Mouse (Mus musculus): Measurements from ENCODE around the gene Xrcc1.

The Xrcc1 gene

GRCm38 (mm10) chr7:24528861-24529260 lies 17.2 kb upstream of the Xrcc1 start:
- in situ Hi-C loops (cut with MboI; ENCODE audit: low sequenced_read_pairs), result no loop called here

DNA sequence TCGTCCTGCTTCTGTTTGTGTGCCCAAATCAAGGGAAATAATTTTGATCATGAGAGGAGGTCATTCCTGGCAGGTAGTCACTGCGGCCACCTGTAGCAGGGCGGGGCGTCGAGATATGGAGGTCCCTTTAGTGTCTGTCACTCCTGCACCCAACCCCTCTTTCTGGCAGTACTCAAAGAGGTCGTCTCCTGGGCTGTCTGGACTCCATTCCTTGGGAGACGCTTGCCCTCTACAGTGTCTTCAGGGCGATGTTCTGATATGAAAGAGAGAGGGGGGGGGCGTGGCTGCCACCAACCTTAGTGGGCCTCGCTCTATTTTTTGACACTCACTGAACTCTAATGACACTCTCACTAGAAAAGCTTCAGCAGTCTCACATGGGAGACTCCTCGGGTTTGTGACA lies 16.5 kb upstream of the Xrcc1 start:
- in situ Hi-C loops (cut with MboI; ENCODE audit: low sequenced_read_pairs), result no loop called here

DNA sequence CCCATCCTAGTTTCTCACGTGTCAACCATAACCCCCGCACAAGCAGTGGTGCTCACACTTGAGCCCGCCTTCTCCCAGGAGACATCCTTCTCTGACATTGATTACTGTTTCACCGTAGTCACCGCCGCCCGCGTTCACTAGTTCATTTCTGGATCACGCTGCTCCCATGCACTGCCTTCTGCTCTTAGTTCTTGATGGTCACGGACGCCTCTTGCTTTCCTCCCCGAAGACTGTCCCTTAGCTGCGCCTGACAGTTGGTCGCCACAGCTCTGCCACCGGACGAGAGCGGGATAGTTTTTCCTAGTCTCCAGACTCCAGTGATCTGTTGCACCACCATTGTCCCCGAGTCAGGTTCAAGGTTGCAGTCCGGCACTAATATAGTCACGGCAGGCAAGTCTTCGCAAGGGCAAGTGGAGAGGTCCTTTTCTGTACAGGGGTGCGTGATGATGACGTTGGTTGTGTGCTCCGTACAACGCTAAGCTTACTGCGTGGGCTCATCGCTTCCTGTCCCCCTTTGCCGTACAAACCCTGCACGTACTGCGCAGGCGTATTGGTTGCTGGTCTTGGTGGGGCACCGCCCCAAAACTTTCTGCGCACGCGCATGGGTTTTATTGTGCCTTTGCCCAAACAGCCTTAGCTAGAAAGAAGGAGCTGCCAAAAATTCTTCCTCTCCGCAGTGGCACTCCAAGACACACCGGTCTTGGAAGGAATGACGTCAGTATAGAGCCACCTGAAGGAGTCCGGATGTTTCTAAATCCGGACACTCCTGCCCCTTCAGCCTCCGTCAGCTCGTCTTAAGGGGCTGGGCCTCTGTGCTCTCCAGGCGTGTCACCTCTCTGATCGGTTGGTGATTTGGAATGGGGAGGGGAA lies 15.8 kb upstream of the Xrcc1 start, which contains the start of gene Irgq:
TSS of gene Irgq (plus strand) at position 628 of the 870 bp plus-strand sequence.
- in situ Hi-C loops (cut with MboI; ENCODE audit: low sequenced_read_pairs), result no loop called here

DNA sequence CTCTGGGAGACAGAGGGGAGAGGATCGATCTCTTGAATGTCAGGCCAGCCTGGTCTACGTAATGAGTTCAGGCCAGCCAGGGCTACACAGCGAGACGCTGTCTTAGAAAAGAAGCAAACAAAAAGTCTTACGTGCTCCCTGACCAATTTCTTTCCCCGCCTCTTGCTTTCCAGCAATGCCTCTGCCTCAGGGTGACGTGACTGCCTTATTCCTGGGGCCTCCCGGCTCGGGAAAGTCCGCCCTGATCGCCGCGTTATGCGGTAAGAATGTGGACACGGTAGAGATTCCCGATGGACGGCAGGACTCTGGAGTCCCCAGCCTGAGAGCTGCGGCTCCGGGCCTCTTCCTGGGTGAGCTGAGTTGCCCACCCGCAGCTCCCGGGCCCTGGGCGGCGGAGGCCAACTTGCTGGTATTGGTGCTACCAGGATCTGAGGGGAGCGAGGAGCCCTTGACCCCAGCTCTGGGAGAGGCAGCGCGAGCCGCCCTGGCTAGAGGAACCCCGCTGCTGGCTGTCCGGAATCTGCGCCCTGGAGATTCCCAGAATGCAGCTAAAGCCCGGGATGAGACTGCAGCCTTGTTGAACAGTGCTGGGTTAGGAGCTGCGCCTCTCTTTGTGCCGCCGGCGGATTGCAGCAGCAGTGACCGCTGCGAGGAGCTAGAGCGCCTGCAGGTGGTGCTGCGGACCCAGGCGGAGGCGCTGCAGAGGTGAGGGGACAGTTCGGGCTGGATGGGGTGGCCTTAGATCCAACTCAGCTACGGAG lies 14.7 kb upstream of the Xrcc1 start:
- in situ Hi-C loops (cut with MboI; ENCODE audit: low sequenced_read_pairs), result no loop called here

GRCm38 (mm10) chr7:24533031-24533571 lies 13.0 kb upstream of the Xrcc1 start:
- in situ Hi-C loops (cut with MboI; ENCODE audit: low sequenced_read_pairs), result no loop called here

DNA sequence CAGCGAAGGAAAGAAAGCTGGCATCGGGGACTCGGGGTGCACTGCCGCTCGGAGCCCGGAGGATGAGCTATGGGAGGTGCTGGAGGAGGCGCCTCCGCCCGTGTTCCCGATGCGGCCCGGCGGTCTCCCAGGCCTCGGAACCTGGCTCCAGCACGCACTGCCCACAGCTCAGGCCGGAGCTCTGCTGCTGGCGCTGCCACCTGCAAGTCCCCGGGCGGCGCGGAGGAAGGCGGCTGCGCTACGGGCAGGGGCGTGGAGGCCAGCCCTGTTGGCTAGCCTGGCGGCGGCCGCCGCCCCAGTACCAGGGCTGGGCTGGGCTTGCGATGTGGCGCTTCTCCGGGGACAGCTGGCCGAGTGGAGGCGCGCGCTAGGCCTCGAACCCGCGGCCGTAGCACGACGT lies 12.3 kb upstream of the Xrcc1 start:
- in situ Hi-C loops (cut with MboI; ENCODE audit: low sequenced_read_pairs), result no loop called here

DNA sequence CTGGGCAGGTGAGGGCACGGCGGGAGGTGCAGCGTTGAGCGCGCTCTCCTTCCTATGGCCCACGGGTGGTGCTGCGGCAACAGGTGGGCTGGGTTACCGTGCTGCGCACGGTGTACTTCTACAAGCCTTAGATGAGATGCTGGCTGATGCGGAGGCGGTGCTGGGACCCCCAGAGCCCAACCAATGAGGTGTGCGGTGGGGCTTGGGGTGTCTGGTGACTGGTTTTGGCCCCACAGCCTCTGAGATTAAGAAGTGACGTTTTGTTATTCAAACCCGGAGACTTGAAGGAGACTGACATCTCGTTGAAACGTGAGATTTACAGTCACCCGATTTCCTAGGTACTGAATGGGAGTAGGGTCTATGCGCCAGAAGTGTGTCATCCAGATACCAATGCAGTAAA lies 11.8 kb upstream of the Xrcc1 start:
- in situ Hi-C loops (cut with MboI; ENCODE audit: low sequenced_read_pairs), result no loop called here

- in situ Hi-C loops (cut with MboI; ENCODE audit: low sequenced_read_pairs), result no loop called here
Measured at GRCm38 (mm10) chr7:24537081-24537480, 9.0 kb upstream of the Xrcc1 start.

DNA sequence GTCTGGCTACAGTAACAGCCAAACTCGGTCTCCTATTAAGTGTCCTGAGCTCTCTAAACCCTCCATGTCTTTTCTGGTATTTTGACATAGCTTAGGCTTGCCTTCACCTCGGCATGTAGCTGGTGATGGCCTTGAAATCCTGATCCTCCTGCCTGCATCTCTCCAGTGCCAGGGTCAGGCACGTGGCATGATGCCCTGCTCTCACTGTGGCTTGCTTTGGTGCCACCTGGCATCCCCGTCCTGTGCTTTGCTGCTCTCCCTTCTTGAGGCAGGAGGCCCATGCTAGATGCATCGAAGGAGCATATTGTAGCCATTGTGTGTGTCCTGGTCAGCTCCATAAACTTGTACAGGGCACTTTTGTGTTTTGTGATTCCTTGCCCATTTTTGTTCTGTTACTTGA lies 8.5 kb upstream of the Xrcc1 start:
- in situ Hi-C loops (cut with MboI; ENCODE audit: low sequenced_read_pairs), result no loop called here

DNA sequence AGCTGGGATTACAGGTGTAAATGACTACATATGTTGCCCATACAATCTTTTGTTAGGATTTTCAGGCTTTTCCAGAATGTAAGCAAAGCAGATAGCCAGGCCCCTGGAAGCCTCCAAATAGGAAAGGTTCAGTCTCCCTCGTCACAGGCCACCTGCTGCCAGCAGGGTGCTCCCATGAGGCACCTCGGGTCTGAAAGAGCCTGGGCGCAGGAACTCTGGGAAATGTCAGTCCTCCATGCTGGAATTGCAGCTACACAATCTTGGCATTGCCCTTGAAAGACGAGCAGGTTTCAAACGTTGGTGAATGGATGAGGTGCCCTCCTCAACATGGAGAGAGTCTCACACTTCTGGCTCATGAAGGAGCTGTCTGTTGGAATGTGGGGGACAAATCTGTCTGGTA lies 7.9 kb upstream of the Xrcc1 start:
- in situ Hi-C loops (cut with MboI; ENCODE audit: low sequenced_read_pairs), result no loop called here

GRCm38 (mm10) chr7:24538701-24539100 lies 7.4 kb upstream of the Xrcc1 start:
- in situ Hi-C loops (cut with MboI; ENCODE audit: low sequenced_read_pairs), result no loop called here

- in situ Hi-C loops (cut with MboI; ENCODE audit: low sequenced_read_pairs), result no loop called here
Measured at GRCm38 (mm10) chr7:24539686-24540085, 6.4 kb upstream of the Xrcc1 start.

- in situ Hi-C loops (cut with MboI; ENCODE audit: low sequenced_read_pairs), result no loop called here
Measured at GRCm38 (mm10) chr7:24544506-24544905, 1.6 kb upstream of the Xrcc1 start.

DNA sequence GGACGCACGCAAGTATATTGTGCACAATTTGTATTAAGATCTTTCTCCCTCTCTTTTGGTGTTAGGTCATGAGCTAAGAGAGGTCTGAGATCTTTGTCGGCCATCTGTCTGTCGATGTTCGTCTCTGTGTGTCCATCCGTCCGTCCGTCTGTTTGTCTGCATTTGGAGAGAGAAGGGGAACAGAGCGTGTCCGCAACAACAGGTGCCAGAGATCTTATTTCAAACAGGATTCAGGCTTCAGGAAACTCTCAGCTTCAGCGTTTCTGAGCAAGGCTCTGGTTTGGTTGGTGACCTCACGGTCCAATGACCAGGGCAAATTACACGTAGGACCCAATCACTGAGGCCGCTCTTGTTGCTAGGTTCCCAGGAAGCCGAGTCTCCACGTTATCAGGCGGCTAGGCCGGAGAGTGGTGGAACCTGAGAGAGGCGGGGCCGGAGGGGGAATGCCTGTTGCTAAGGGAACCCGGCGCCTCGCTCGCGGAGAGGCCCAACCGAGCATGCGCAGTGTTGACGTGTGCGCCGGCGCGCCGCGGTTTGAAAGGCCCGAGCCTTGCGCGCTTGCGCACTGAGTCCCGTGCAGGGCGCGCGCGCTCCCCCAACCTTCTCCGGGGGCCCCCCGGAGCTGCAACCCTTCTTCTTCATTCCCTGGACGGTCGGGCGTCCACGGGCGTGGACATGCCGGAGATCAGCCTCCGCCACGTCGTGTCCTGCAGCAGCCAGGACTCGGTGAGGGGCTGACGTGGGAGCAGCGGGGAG lies 723 bp downstream of the Xrcc1 start:
- in situ Hi-C loops (cut with MboI; ENCODE audit: low sequenced_read_pairs), result no loop called here

GRCm38 (mm10) chr7:24547534-24548036 lies 1.5 kb downstream of the Xrcc1 start:
- in situ Hi-C loops (cut with MboI; ENCODE audit: low sequenced_read_pairs), result no loop called here

GRCm38 (mm10) chr7:24551985-24552759 lies 6.1 kb downstream of the Xrcc1 start:
- in situ Hi-C loops (cut with MboI; ENCODE audit: low sequenced_read_pairs), result no loop called here

- in situ Hi-C loops (cut with MboI; ENCODE audit: low sequenced_read_pairs), result no loop called here
Measured at GRCm38 (mm10) chr7:24555786-24556185, 9.7 kb downstream of the Xrcc1 start.

GRCm38 (mm10) chr7:24561450-24561849 lies 15.4 kb downstream of the Xrcc1 start:
- in situ Hi-C loops (cut with MboI; ENCODE audit: low sequenced_read_pairs), result no loop called here

GRCm38 (mm10) chr7:24563191-24563836 lies 17.2 kb downstream of the Xrcc1 start:
- in situ Hi-C loops (cut with MboI; ENCODE audit: low sequenced_read_pairs), result no loop called here

DNA sequence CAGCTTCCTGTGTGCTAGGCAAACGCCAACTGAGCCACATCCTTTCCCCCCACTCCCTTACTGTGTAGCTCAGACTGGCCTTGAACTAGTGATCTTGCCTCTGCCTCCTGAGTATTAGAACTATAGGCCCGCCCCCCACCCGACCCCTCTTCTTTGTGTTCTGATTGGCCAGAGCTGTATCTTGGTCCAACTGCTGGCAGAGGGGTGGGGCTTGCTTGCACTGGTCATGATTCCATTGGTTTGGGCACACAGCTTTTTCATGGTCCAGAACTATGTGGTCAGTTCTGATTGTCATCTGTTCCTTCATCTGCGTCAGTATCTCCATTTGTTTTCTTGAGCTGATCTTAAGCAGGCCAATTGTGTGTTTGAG lies 17.7 kb downstream of the Xrcc1 start:
- in situ Hi-C loops (cut with MboI; ENCODE audit: low sequenced_read_pairs), result no loop called here

All from CH12F3 (cell line).